In the genomic region with DNA sequence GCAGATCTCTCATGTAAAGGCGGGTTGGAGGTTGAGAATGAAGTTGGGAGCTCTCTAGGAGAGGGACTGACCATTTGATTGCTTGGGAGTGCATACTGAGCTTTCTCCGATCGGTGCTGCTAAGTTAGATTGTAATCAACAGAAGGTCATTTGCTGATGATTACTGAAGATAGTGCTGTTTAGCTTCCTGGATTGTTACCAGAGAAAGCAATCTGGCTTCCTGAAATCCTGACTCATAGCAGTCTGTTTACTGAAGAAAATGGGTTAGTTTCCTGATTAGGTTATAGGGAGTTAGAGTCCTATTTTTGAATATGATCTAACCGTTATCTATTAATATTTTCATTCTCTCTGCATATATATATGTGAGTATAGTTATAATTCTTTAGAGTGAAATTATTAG, we compare ENCODE assay signal across 28 mouse cellular contexts. TPM values are rescaled to one million over a fixed set of nuclear protein-coding genes. Genes with fewer than 3 reads are reported as not detected.
DNase-seq lines count a peak whose midpoint lies in the region; ATAC-seq and TF ChIP-seq lines count a peak whose summit lies in the region.
"Had no signal": no experiment of that assay in that cellular context is flagged by ENCODE, and none has a peak within 500 bp of the region (broad histone marks: within the 10 kb centered on the region; RNA-seq: fewer than 3 reads in every experiment).

No protein-coding gene starts in this region.

- H3K4me1 ChIP-seq in liver, postnatal 0 days (ENCODE audit: insufficient read depth), result no peaks in the 10 kb centered on the region
- H3K4me1 ChIP-seq: embryonic facial prominence, embryonic 10.5 days; embryonic facial prominence, embryonic 15.5 days; hindbrain, embryonic 10.5 days; hindbrain, embryonic 15.5 days; kidney, embryonic 15.5 days had no signal

- no peaks in the 10 kb centered on the region for H3K9me3 ChIP-seq in liver, postnatal 0 days (ENCODE audit: low read length)
- H3K9me3 ChIP-seq: embryonic facial prominence, embryonic 10.5 days; embryonic facial prominence, embryonic 15.5 days; forebrain, embryonic 13.5 days; hindbrain, embryonic 10.5 days; hindbrain, embryonic 15.5 days; kidney, embryonic 15.5 days; limb, embryonic 13.5 days; neural tube, embryonic 15.5 days had no signal

- H3K4me2 ChIP-seq in liver, postnatal 0 days (ENCODE audit: low read depth, low read length), result no peak overlapping the region
- H3K4me2 ChIP-seq: embryonic facial prominence, embryonic 15.5 days; forebrain, embryonic 13.5 days; hindbrain, embryonic 15.5 days; kidney, embryonic 15.5 days; limb, embryonic 13.5 days; liver, embryonic 11.5 days; neural tube, embryonic 15.5 days had no signal

- H3K4me3 ChIP-seq in liver, postnatal 0 days (ENCODE audit: low read depth, low read length), result no peak overlapping the region
- H3K4me3 ChIP-seq: embryonic facial prominence, embryonic 10.5 days; embryonic facial prominence, embryonic 15.5 days; forebrain, embryonic 13.5 days; hindbrain, embryonic 10.5 days; hindbrain, embryonic 15.5 days; kidney, embryonic 15.5 days; limb, embryonic 13.5 days; neural tube, embryonic 15.5 days had no signal

- 52% methylated on average over 4 of the region's 4 CpGs for WGBS in liver, postnatal 0 days (ENCODE audit: insufficient replicate concordance)

- H3K36me3 ChIP-seq in liver, postnatal 0 days (replicated peaks; ENCODE audit: insufficient read depth, low read length), result no peaks in the 10 kb centered on the region
- H3K36me3 ChIP-seq: embryonic facial prominence, embryonic 10.5 days; embryonic facial prominence, embryonic 15.5 days; hindbrain, embryonic 10.5 days; hindbrain, embryonic 15.5 days; kidney, embryonic 15.5 days; limb, embryonic 13.5 days; neural tube, embryonic 15.5 days had no signal

- H3K27me3 ChIP-seq in liver, postnatal 0 days (ENCODE audit: insufficient read depth, low read length), result no peaks in the 10 kb centered on the region
- H3K27me3 ChIP-seq: embryonic facial prominence, embryonic 15.5 days; hindbrain, embryonic 15.5 days; neural tube, embryonic 15.5 days had no signal

- no peak overlapping the region for H3K27ac ChIP-seq in liver, postnatal 0 days (ENCODE audit: low read depth)
- H3K27ac ChIP-seq: embryonic facial prominence, embryonic 10.5 days; embryonic facial prominence, embryonic 15.5 days; forebrain, embryonic 13.5 days; hindbrain, embryonic 10.5 days; hindbrain, embryonic 15.5 days; kidney, embryonic 15.5 days; limb, embryonic 13.5 days; macrophage; neural tube, embryonic 15.5 days had no signal

- DNase-seq in cerebellum, adult 9-10 months, result peak; percentile 8
- DNase-seq in cerebellum, adult 18-20 months, result no peak
- peak; percentile 62 for DNase-seq in brain, adult 2 months (ENCODE audit: low read depth, low spot score)
- peak; percentile 5 for DNase-seq in cerebellum, adult 9-11 months
- DNase-seq in layer of hippocampus, adult 9-10 months (ENCODE audit: low spot score), result peak; percentile 44
- no peak for DNase-seq in liver, postnatal 0 days
- DNase-seq: adrenal gland, postnatal 25 days; heart, postnatal 14 days; kidney, adult 11 months; kidney, postnatal 25 days; midbrain, embryonic 14.5 days; retina, postnatal 1 day; right cerebral cortex, postnatal 14 days; spleen, adult 18-20 months; thymus, postnatal 14 days had no signal

- no peak for ATAC-seq in liver, postnatal 0 days
- no peak for ATAC-seq in megakaryocyte progenitor cell, adult 5-6 weeks (replicated peaks; ENCODE audit: poor library complexity)
- ATAC-seq: CD4-positive, CD25-positive, alpha-beta regulatory T cell, adult 4 months; forebrain, embryonic 13.5 days; inflammation-experienced regulatory T-cells, adult 6 months had no signal

- no peak overlapping the region for H3K9ac ChIP-seq in liver, postnatal 0 days (replicated peaks)
- H3K9ac ChIP-seq: embryonic facial prominence, embryonic 15.5 days; forebrain, embryonic 13.5 days; hindbrain, embryonic 15.5 days; kidney, embryonic 15.5 days; limb, embryonic 13.5 days; neural tube, embryonic 15.5 days had no signal

- TF ChIP-seq EP300 in liver, postnatal 0 days (IDR thresholded peaks at IDR 0.05; ENCODE audit: low read depth), result no peak

- TF ChIP-seq CTCF in liver, postnatal 0 days (IDR thresholded peaks at IDR 0.05; ENCODE audit: low read depth), result no peak

RNA-seq across cellular contexts. Expression of a gene that starts 36.7 kb away (rescaled TPM):
- polyA plus RNA-seq in liver, postnatal 0 days (2015; fragmentation: Nextera tagmentation; extraction: Ambion mirVana), result 2.3 and 2.7 TPM in 2 replicates
- total RNA-seq in megakaryocyte progenitor cell, adult 5-6 weeks (2015), result 3.3 and 5.6 TPM in 2 replicates
- total RNA-seq in megakaryocyte progenitor cell, adult 5-6 weeks (2017), result 5.0 and 7.4 TPM in 2 replicates
- polyA plus RNA-seq: CD4-positive, CD25-positive, alpha-beta regulatory T cell, adult 4 months; macrophage had no signal

Comparison
In these comparisons a context has a peak if more than half of its experiments do, and no peak if none do; other contexts are left out.
1. DNase-seq: peak in cerebellum, adult 9-10 months (single experiment), brain, adult 2 months (single experiment), cerebellum, adult 9-11 months (single experiment) and layer of hippocampus, adult 9-10 months (single experiment); none in cerebellum, adult 18-20 months (0 of 2) and liver, postnatal 0 days (single experiment).